Mouse (Mus musculus) stomach, embryonic 14.5 days (tissue): ENCODE results near the gene Atxn7l1. TPM values are rescaled to one million over a fixed set of nuclear protein-coding genes. Genes with fewer than 3 reads are reported as not detected.

Experiments
- ATAC-seq: fragments of 200-750 bp; cut with Nextera tagmentation; 2 replicates; pipeline ENCODE4 v1.8.0; 2017; ENCODE audit warnings: low read depth, moderate TSS enrichment; ENCODE audit not compliant: insufficient number of reproducible peaks, insufficient read depth, low FRiP score
- H3K27ac ChIP-seq: fragments of 300-500 bp; sonication (generic); 2 replicates; pipeline ENCODE4 v1.5.1; 2014; ENCODE audit warnings: mild to moderate bottlenecking, low read length, moderate library complexity, mixed read lengths
- H3K27me3 ChIP-seq: fragments of 300-500 bp; sonication (generic); 2 replicates; pipeline ENCODE4 v1.6.1; 2014; ENCODE audit warnings: low read length, control low read depth, mixed read lengths; ENCODE audit not compliant: control insufficient read depth, insufficient read depth
- H3K36me3 ChIP-seq: fragments of 300-500 bp; sonication (generic); 2 replicates; pipeline ENCODE4 v1.6.1; 2014; ENCODE audit warnings: mild to moderate bottlenecking, control low read depth, low read length, moderate library complexity, mixed read lengths; ENCODE audit not compliant: control insufficient read depth, insufficient read depth
- H3K4me1 ChIP-seq: fragments of 300-500 bp; sonication (generic); 2 replicates; pipeline ENCODE4 v1.6.1; 2014; ENCODE audit warnings: low read length, control low read depth, mixed read lengths; ENCODE audit not compliant: control insufficient read depth, insufficient read depth
- H3K4me2 ChIP-seq: fragments of 300-500 bp; sonication (generic); replicated peaks from 2 replicates; pipeline ENCODE4 v1.6.1; 2014; ENCODE audit warnings: low read depth, low read length, control low read depth
- H3K4me3 ChIP-seq: fragments of 300-500 bp; sonication (generic); 2 replicates; pipeline ENCODE4 v1.5.1; 2014; ENCODE audit warnings: low read depth, low read length, control low read depth
- H3K9ac ChIP-seq: fragments of 300-500 bp; sonication (generic); replicated peaks from 2 replicates; pipeline ENCODE4 v1.6.1; 2014; ENCODE audit warnings: low read depth, mild to moderate bottlenecking, control low read depth, low read length, moderate library complexity, mixed read lengths
- H3K9me3 ChIP-seq: fragments of 300-500 bp; sonication (generic); 2 replicates; pipeline ENCODE4 v1.6.1; 2016; ENCODE audit warnings: low read depth, low read length, control low read depth; ENCODE audit not compliant: control insufficient read depth
- WGBS: fragments of 180-500 bp; shearing (Covaris S2); extraction: QIAGEN DNeasy Blood & Tissue Kit; methylation state at CpG from one replicate; pipeline ENCODE4 v1.1.7; 2014; 5-methylcytosine and 5-hydroxymethylcytosine counted together
- polyA plus RNA-seq: library from polyadenylated mRNA; unstranded; fragments of >200 nt; fragmentation: Nextera tagmentation; extraction: Ambion mirVana; gene quantifications from 2 replicates; pipeline ENCODE4 v1.2.1, GENCODE M21; 2014

The Atxn7l1 gene
- 17.6 and 21.5 TPM in 2 replicates for polyA plus RNA-seq

- ATAC-seq: peak; percentile 93
- Histone ChIP-seq H3K27ac (peak within 1 kb of the TSS; percentile 74), H3K4me3 (peak within 1 kb of the TSS; percentile 73), H3K9me3 (no peaks in the 10 kb centered on the region), H3K9ac (peak within 1 kb of the TSS; percentile 74), H3K27me3 (no peaks in the 10 kb centered on the region; the same call in 1 of the 2 replicates), H3K36me3 (no peaks in the 10 kb centered on the region), H3K4me2 (peak within 1 kb of the TSS; percentile 90), H3K4me1 (peaks cover 7% of the 10 kb centered on the region; the same call in 1 of the 2 replicates)
- WGBS: under 1% methylated on average over 54 of the region's 54 CpGs
Measured at GRCm38 (mm10) chr12:33147497-33148267, at the start of gene Atxn7l1. Atxn7l1 (plus strand) TSS chr12:33147693.

GRCm38 (mm10) chr12:33101627-33102026, 45.9 kb upstream of the Atxn7l1 start:
- Histone ChIP-seq H3K36me3 (no peaks in the 10 kb centered on the region), H3K4me3 (no peak overlapping the region), H3K9me3 (no peaks in the 10 kb centered on the region), H3K4me1 (peaks cover 12% of the 10 kb centered on the region), H3K27ac (no peak overlapping the region), H3K4me2 (no peak overlapping the region), H3K27me3 (no peaks in the 10 kb centered on the region), H3K9ac (no peak overlapping the region)
- 46% methylated on average over 8 of the region's 8 CpGs for WGBS
- ATAC-seq: no peak

GRCm38 (mm10) chr12:33102342-33103115, 45.0 kb upstream of the Atxn7l1 start:
- peak; percentile 88 for ATAC-seq
- H3K9me3 ChIP-seq: no peaks in the 10 kb centered on the region
- H3K4me2 ChIP-seq: no peak overlapping the region
- 19% methylated on average over 15 of the region's 15 CpGs for WGBS
- no peak overlapping the region for H3K4me3 ChIP-seq
- peaks cover 12% of the 10 kb centered on the region for H3K4me1 ChIP-seq
- no peaks in the 10 kb centered on the region for H3K36me3 ChIP-seq
- peak overlapping the region; percentile 79 for H3K27ac ChIP-seq
- no peak overlapping the region for H3K9ac ChIP-seq
- H3K27me3 ChIP-seq: no peaks in the 10 kb centered on the region

- Histone ChIP-seq H3K4me1 (peaks cover 15% of the 10 kb centered on the region), H3K9ac (no peak overlapping the region), H3K9me3 (no peaks in the 10 kb centered on the region), H3K4me3 (no peak overlapping the region), H3K36me3 (no peaks in the 10 kb centered on the region), H3K27me3 (no peaks in the 10 kb centered on the region), H3K27ac (no peak overlapping the region), H3K4me2 (no peak overlapping the region)
- 56% methylated on average over 4 of the region's 4 CpGs for WGBS
- no peak for ATAC-seq
Measured at GRCm38 (mm10) chr12:33105724-33106123, 41.8 kb upstream of the Atxn7l1 start.

- ATAC-seq: no peak
- Histone ChIP-seq H3K4me2 (no peak overlapping the region), H3K9me3 (no peaks in the 10 kb centered on the region), H3K4me1 (peaks cover 19% of the 10 kb centered on the region), H3K27me3 (no peaks in the 10 kb centered on the region), H3K27ac (no peak overlapping the region), H3K9ac (no peak overlapping the region), H3K36me3 (no peaks in the 10 kb centered on the region), H3K4me3 (no peak overlapping the region)
- 73% methylated on average over 10 of the region's 10 CpGs for WGBS
Measured at GRCm38 (mm10) chr12:33106438-33107167, 40.9 kb upstream of the Atxn7l1 start.

DNA sequence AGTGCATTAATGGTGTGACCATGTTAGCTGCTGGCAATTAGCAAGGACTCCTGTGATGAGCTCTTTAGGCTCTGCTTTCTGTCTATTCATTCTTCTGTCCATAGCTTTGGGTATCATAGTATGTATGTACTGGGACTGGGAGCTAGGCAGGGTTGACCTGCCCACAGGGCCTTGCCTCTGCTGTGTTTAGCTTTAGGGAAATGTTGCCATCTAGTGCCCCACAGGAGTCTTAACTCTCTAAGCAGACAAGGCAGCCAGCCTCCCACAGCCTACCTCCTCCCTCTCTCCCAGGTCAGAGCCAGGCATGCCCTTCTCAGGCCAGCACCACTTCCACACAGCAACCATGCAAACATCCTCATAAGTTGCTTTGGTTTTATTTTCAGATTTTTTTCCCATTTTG, 38.0 kb upstream of the Atxn7l1 start:
- Histone ChIP-seq H3K9me3 (no peaks in the 10 kb centered on the region), H3K4me2 (no peak overlapping the region), H3K27me3 (no peaks in the 10 kb centered on the region), H3K4me3 (no peak overlapping the region), H3K36me3 (no peaks in the 10 kb centered on the region), H3K27ac (no peak overlapping the region), H3K9ac (no peak overlapping the region), H3K4me1 (peaks cover 11% of the 10 kb centered on the region; the same call in 1 of the 2 replicates)
- ATAC-seq: peak; percentile 61; the same call in 1 of the 2 replicates

DNA sequence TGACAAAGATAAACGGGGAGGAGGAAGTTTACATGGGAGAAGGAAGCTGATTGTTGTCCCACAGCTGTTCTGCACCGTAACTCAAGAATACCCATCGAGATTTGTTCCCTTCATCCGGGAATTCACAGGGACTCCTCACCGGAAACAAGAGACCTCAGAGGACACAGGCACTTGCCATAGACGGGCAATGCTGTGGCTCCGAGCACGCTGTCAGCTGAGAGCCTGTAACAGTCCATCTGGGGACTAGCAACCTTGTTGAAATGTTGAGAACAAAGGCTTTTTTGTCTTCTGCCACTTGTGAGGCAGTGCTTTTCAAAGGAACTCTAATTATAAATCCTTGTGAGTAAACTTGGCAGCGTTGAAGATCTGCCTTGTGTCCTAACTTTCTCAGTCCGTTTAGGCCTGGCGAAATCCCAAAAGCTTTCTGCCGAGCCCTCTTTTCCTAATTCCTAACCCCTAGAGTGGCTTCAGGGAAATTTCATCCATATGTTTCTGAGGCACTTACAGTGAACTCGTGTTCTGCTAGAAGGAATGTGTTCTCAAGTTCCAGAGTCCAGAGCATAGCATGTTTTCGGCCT, 36.5 kb upstream of the Atxn7l1 start:
- H3K9ac ChIP-seq: no peak overlapping the region

More for the DNA sequence above, 36.5 kb upstream of the Atxn7l1 start:
- no peaks in the 10 kb centered on the region for H3K27me3 ChIP-seq
- no peak overlapping the region for H3K4me3 ChIP-seq
- 20% methylated on average over 14 of the region's 14 CpGs for WGBS
- peak overlapping the region; percentile 28 for H3K4me2 ChIP-seq
- no peaks in the 10 kb centered on the region for H3K9me3 ChIP-seq
- H3K27ac ChIP-seq: peak overlapping the region; percentile 23
- H3K4me1 ChIP-seq: peaks cover 11% of the 10 kb centered on the region; the same call in 1 of the 2 replicates
- H3K36me3 ChIP-seq: no peaks in the 10 kb centered on the region
- peak; percentile 57; the same call in 1 of the 2 replicates for ATAC-seq
